Mouse (Mus musculus) monocyte, adult 5-6 weeks (primary cell): ENCODE measurements around the gene Pde7b. TPM values are rescaled to one million over a fixed set of nuclear protein-coding genes. Genes with fewer than 3 reads are reported as not detected.
A peak's percentile ranks its signal among the peaks of the same experiment; 100 is the strongest.

Experiments used
- ATAC-seq: fragments of 153-309, 156-312 bp; replicated peaks from 2 replicates; pipeline ENCODE4 v1.8.0; 2017; ENCODE audit warnings: mild to moderate bottlenecking; ENCODE audit not compliant: low TSS enrichment, insufficient number of reproducible peaks, severe bottlenecking, poor library complexity, low FRiP score
- total RNA-seq: library from RNA; stranded (forward); fragments of 200-1000, 200-491, 200-594 nt; gene quantifications from 3 replicates; pipeline ENCODE4 v1.2.3, GENCODE M21; 2017

The Pde7b gene
- total RNA-seq, 1 experiment from 2014 or later, result 3.7 TPM

- ATAC-seq, result no peak
Measured at GRCm38 (mm10) chr10:20513461-20513860, 211.4 kb downstream of the Pde7b start.

- ATAC-seq, result no peak
Measured at GRCm38 (mm10) chr10:20509819-20510218, 215.1 kb downstream of the Pde7b start.

- no peak for ATAC-seq
Measured at GRCm38 (mm10) chr10:20508497-20508896, 216.4 kb downstream of the Pde7b start.

GRCm38 (mm10) chr10:20507732-20508412 is 217.0 kb downstream of the Pde7b start:
- ATAC-seq, result no peak

DNA sequence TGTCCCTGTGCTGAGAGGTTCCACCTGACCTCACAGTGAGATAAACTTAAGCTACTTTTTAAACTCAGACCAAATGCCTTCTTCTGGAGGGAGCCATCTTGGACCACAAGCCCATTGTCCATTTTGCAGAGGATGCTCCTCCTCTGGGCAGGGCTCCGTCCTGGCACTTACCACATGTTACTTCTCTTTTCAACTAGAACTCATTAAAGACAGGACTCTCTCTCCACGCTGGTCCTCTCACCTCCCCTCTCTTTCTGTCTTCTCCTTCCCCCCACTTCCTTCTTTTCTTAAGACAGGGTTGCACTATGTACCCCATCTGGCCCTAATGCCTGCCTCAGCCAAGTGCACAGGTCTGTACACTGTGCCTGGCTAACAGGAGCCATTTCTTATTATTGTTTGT is 217.8 kb downstream of the Pde7b start:
- ATAC-seq, result peak; percentile 47; the same call in 1 of the 2 replicates

DNA sequence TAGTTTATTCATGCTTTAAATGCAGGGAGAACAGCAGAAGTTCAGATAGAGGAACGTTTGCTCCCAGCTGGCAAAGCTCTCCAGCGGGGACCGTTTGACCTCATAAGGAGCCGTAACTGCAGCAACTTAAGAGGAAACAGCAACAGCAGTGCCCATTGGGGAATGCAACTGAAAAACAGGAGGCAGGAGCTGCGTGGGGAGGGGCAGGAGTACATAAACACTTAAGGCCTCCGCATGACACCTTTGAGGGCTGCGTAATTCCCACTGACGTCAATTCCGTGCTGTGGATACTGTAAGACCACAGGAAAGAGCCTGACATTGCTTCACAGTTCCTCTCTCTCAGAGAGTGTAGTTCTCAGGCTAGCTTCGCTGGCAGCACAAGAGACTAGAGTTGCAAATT is 219.4 kb downstream of the Pde7b start:
- peak; percentile 27; the same call in 1 of the 2 replicates for ATAC-seq

GRCm38 (mm10) chr10:20504800-20505199 is 220.1 kb downstream of the Pde7b start:
- no peak for ATAC-seq

DNA sequence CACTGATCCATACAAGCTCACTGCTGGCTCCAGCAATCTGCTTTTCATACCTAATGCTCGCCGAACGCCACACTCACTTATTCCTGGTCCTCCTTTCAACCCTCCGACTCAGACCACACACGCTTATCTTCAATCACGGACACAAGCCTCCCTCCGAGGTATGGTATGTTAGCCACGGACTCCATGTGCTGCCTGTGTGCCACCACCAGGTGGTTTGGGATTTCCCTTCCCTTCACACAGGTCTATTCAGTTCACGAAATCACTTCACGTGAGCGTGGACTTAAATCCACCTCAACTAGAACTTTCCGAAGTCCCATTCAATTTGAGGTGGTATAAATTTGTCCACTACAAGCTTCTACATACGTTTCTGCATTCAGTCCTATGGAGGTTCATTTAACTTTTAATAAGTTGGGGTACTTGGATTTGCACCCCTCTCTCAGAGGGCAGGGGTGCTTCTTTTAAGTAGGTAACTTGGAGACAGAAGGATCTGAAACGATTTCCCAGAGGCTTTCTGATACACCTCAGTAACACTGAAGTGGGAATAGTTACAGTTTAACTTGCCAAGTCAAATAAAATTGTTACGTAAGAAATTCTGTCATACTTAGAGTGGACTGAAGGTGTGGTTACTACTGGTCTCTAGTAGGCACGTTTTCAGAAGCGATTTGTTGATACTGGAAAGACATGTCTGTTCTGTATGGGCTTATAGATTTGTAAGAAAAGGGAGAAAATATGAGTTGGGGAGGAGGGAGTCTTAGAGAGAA is 221.4 kb downstream of the Pde7b start:
- ATAC-seq, result no peak

DNA sequence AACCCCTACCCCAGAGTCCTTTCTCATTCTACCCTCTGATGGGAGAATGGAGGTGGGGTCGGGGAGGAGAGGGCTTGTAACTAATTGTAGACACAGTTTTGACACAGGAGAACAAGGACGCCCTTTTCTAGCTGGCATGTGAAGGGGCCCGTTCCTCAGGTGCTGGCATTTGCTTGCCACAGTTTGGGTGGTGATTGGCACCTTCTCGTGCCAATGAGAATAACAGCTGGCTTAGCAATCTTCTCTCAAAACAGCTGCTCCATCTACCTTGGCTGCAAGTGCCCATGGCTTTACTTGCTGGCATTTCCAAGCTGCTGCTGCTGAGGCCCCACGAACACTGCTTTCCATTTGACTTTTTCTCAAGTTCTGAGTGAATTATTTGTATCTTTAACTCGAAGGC is 223.7 kb downstream of the Pde7b start:
- no peak for ATAC-seq

- ATAC-seq, result no peak
Measured at GRCm38 (mm10) chr10:20495051-20495450, 229.8 kb downstream of the Pde7b start.

- ATAC-seq, result no peak
Measured at GRCm38 (mm10) chr10:20493826-20494455, 230.9 kb downstream of the Pde7b start.

- no peak for ATAC-seq
Measured at GRCm38 (mm10) chr10:20492216-20492964, 232.5 kb downstream of the Pde7b start.

DNA sequence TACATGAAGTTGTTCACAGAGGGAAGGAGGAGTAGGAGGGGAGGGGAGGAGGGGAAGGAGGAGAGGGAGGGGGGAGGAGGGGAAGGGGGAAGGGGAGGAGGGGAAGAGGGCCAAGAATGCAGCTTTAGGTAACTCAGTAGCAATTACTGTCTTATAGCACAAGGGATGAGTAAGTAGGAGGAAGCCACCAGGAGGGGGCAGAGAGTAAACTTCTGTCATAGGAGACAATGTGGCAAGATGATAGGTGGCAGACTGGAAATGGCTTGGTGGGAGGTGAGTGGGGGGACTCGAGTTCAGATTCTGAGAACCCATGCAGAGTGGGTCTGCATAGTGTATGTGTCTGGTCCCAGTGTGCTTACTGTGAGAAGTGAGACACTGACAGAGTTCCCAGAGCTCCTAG is 234.1 kb downstream of the Pde7b start:
- ATAC-seq, result no peak

GRCm38 (mm10) chr10:20490281-20490680 is 234.6 kb downstream of the Pde7b start:
- no peak for ATAC-seq

DNA sequence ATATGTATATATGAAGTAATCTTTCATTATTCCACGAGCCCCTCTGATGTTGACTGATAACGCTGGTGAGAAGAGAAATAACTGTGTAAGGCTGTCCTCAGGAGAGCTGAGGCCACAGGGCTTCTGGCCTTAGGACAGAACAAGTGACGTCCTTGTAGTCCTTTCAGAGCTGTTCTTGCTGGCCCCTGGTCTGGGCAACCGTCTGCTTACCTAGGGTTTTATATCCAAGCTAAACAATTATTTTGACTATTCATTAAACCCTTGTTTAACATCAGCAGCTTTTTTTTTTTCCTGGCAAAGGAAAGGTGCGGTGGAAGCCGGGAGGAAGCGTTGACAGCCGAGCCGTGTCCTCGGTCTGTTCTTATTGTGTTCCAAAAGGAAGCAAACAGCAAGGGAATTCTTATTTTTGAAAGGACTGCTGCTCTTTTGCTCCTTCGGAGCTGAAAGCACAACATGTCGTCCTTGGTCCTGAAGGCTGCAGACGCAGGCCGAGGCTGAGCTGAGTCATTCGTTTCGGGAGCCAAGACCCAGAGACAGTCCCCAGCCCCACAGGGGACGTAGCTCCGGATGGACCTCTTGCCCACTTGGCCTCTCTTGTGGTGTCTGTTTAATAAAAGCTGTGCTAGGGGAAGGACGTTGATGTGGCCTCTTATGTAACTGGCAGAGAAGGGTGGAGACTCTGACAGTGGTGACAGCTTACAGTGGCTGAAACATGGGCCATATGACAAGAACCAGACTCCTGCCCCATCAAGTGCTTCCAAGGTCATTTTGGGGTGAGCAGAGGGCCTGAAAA is 238.2 kb downstream of the Pde7b start:
- no peak for ATAC-seq

DNA sequence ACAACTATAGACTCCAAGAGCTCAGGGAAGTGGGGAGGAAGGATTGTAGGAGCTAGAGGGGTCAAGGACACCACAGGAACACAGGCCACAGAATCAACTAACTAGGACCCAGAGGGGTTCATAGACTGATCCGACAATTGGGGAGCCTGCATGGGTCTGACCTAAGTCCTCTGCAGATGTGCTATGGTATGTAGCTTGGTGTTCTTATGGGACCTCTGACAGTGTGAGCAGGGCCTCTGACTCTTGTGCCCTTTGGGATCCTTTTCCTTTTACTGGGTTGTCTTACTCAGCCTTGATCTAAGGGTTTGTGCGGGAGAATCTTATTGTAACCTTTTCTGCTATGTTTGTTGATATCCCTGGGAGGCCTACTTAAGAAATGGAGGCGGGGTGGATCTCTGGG is 239.1 kb downstream of the Pde7b start:
- ATAC-seq, result no peak

GRCm38 (mm10) chr10:20479481-20479880 is 245.4 kb downstream of the Pde7b start:
- no peak for ATAC-seq

GRCm38 (mm10) chr10:20478456-20478855 is 246.4 kb downstream of the Pde7b start:
- ATAC-seq, result no peak
